Mouse (Mus musculus) frontal cortex, postnatal 10 days (tissue): Measurements from ENCODE around the gene Oca2.

Experiments
- DNase-seq, 2 experiments: peaks; one replicate each; pipeline ENCODE4 v3.0.0; 2022; ENCODE audit warnings: low spot score in 2 of 2, mixed read lengths in 1 of 2

Gene Oca2

GRCm38 (mm10) chr7:56239543-56239942, at the start of gene Oca2:
Gene Oca2 (plus strand): TSS chr7:56239760.
- no peak for DNase-seq

DNA sequence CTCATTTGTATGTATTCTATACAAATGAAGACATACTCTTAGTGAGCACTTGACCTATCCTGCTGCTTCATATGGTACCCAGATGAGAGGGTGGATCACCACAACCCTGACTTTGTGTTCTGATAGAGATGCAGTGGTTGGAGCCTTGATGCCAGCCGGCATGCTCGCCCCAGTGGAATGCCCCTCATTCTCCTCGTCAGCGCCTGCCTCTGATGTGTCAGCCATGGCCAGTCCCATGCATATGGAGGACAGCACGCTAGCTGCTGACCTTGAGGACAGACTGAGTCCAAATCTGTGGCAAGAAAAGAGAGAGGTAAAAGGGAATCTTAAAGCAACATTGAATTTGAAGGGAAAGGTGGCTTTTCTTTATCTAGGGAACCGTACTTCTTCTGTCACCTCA, 48.5 kb upstream of the Oca2 start:
- DNase-seq, result no peak

DNA sequence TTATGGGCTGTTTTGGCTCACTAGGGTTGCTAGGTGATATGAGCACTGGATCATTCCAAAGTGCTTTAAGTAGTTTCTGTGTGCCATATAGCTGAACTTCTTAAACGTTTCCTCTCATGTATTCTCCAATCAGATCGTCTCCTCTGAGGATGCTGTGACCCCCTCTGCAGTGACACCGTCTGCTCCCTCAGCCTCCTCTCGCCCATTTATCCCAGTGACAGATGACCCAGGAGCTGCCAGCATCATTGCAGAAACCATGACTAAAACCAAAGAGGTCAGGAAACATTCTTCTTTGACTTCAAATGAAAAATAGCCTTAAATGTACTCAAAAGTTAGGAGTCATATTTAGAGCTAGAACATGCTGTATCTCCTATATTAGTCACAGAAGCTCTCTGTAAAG, 47.9 kb upstream of the Oca2 start:
- no peak for DNase-seq

DNA sequence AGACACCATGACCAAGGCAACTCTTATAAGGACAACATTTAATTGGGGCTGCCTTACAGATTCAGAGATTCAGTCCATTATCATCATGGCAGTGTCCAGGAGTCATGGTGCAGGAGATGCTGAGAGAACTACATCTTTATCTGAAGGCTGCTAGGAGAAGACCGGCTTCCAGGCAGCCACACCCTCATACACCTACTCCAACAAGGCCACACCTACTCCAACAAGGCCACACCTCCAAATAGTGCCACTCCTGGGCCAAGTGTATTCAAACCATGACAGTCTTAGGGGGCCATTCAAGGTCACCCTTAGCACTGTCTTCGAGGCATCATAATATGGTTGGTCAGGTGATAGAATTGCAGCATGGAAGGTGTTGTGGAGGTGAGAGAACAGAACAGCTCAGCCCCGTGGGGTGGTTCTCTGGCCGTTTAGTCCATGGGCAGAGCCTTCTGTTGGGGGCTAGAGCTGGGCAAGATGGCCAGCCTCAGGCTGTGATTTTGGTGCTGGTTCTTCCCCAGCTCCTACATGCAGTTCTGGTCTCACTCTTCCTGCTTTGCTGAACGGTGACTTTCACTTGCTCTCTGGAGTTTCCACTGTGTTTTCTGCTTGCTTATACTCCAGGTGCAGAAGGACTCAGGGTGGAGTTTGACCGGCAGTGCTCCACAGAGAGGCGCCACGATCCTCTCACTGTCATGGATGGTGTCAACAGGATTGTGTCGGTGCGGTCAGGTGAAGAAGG, 37.9 kb upstream of the Oca2 start:
- DNase-seq, result no peak

GRCm38 (mm10) chr7:56202843-56203242, 36.7 kb upstream of the Oca2 start:
- DNase-seq, result no peak

GRCm38 (mm10) chr7:56203286-56203685, 36.3 kb upstream of the Oca2 start:
- no peak for DNase-seq

DNA sequence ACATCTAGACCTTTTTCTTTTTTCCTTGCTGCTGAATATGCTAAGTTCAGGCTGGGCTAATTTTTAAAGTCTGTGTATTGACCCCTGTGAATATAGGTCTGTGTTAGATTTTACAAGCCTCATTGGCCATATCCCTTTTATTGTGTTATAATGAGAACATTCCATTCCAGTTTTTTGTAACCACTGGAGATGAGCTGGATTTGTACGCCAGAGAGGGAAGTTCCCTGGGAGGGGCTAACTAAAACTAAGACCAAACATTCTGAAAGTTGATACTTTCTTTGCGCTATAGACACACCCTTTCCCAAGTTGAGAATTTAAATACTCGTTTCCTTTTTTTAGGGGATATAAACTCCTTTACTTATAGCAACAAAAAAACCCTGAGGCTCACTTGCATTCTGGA, 34.7 kb upstream of the Oca2 start:
- DNase-seq, result no peak

- DNase-seq, result no peak
Measured at GRCm38 (mm10) chr7:56220811-56221210, 18.7 kb upstream of the Oca2 start.

DNA sequence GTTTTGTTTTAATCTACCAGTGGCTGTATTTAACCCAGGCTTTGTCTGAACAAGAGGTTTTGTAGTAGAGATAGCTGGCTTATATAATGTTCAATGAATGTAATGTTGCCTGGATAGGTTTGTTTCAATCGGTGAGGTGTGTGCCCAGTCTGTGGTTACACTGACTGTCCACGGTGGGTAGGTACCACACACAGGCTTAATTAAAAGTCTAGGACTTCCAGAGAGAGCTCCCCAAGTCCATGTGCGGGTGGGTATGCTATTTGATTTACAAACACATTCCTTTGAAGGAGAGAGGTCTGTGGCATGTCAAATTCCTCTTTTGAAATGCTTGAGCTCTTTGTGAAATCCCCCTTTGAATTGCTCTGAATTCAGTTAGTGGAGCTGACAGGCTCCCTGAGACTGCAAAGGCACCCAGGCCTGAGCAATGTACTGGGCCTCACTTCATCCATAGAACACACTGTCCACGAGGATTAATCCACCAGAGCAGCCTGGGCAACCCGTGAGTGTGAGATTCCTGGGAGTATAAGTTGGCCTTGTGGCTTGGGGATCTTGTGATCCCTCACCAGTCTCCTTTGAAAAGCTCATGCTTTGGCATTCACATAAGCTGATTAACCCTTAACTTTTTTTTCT, 3.7 kb upstream of the Oca2 start:
- DNase-seq, result no peak

- DNase-seq, result no peak
Measured at GRCm38 (mm10) chr7:56236617-56237016, 2.9 kb upstream of the Oca2 start.

DNA sequence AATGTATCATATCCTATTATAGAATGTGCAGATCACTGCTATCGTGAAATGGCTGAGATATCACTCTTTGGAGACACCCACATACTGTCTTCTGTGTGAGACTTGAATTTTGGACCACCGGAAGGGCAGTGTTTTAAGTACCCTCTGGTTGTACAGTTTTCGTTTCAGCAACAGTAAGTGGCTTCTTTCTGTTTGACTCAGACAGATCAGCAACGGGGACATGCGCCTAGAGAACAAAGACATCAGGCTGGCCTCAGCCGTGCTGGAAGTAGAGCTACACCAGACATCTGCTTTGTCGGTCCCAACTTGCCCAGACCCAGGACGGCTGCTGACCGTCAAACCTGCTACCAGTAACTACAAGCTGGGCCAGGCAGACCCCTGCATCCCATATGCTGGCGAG, 15.0 kb downstream of the Oca2 start:
- DNase-seq, result no peak

DNA sequence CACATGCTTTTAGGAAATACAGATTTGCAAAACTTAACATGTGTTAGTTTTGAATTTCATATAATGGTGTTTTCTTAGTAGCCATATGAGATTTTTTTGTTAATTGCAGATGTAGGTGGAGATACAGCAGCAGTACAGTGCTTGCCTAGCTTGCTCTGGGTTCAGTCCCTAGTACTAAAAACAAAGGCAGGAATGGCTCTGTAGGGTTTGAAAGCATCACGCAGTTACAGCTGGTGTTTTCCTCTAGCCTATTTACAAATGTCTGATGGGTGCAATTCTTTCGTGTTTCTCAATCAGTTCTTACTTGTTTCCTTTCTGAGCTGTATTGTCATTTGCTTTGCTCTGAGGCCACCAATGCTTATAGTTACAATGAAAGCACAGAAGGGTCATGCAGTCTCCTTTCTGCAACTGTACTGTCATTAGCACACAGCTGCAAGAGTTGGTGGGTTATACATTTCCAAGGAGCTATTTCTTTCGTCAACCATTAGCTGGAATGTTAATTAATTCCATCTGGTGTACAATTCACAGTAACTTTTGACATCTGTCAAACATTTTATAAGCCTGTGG, 18.4 kb downstream of the Oca2 start:
- no peak for DNase-seq

GRCm38 (mm10) chr7:56277506-56277905, 37.9 kb downstream of the Oca2 start:
- DNase-seq, result no peak

GRCm38 (mm10) chr7:56291468-56292115, 52.0 kb downstream of the Oca2 start:
- DNase-seq, result peak; percentile 16 to 76

GRCm38 (mm10) chr7:56304408-56304807, 64.8 kb downstream of the Oca2 start:
- no peak for DNase-seq

GRCm38 (mm10) chr7:56314358-56314757, 74.8 kb downstream of the Oca2 start:
- no peak for DNase-seq

GRCm38 (mm10) chr7:56315630-56316529, 76.3 kb downstream of the Oca2 start:
- no peak for DNase-seq

GRCm38 (mm10) chr7:56327738-56328137, 88.2 kb downstream of the Oca2 start:
- no peak for DNase-seq

DNA sequence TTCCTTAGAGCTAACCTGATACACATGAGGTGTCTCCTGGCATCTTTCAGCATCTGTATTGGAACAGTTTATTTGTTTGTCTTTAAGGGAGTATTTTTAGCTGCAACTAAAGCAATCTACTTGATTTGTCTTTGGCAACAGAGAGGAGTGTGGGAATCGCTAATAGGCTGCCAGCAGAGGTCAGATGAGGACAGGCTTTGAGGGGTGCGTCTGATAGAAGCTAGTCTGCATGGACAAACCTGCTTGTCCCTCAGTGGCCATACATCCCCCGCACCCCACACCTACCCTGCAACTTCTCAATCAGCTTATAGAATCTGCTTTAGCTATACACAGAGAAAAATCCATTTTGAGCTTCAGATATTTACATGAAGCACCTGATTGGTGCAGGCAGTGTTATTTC, 109.0 kb downstream of the Oca2 start:
- peak; percentile 6 to 16 for DNase-seq

DNA sequence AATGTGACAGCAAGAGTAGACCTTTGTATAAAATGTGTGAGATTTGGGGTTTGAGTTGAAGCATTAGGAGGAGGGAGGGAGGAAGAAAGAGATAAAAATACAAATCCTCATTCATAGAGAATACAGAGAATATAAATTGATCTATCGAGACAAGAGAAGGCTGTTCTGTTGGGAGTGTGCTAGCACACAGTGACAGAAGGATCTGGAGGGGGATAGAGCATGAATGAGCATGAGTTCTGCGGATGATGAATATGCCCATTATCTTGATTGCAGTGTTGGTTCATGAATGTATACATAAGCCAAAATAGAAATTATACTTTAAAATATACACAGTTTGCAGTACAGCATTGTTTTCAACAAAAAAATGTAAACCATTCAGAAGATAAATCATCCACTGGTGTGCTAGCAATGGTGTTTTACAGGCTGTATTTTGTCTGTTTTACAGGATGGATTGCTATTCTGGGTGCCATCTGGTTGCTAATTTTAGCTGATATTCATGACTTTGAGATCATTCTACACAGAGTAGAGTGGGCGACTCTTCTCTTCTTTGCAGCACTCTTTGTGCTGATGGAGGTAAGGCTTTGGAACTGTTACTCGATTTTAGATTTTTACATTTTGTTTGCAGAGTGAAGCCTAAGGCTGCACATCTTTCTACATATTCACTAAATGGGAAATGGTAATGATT, 117.2 kb downstream of the Oca2 start:
- DNase-seq, result peak in 1 of 2 experiments; percentile 4
